Mouse (Mus musculus): Measurements from ENCODE around the gene Mllt10.
"Not testable (repeated sequence)": the region's sequence is repeated elsewhere in the genome, so short reads cannot be mapped to it uniquely, and the experiment has no call there.

Mllt10 gene

DNA sequence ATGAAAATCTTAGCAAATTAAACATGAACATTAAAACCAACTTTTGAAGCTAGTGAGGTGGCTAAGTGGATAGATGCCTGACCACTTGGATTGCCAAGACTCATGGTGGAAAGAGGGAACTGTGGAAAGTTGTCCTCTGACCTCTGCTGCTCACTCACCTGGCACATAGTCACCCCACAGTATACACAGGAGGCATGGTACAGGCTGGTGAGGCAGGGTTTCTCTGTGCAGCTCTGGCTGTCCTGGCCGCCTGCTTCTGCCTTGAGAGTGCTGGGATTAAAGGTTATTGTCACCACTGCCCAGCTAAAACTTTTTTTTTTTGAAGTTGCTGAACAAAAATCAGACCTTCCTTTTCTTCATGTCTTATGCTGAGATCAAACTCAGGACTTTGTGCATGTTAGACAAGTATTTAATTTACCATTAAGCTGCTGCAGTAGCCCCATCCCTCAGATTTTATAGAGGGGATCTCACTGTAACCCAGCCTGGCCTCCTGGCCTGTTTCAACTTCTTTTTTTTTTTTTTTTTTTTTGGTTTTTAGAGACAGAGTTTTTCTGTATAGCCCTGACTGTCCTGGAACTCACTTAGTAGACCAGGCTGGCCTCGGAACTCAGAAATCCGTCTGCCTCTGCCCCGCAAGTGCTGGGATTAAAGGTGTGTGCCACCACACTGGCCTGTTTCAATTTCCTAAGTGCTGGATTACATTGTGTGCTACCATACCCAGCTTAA is 13.2 kb downstream of the Mllt10 start:
- in situ Hi-C loops (cut with MboI) = no loop called here

- in situ Hi-C loops (cut with MboI) = no loop called here
Measured at GRCm38 (mm10) chr2:18071947-18072346, 16.9 kb downstream of the Mllt10 start.

GRCm38 (mm10) chr2:18080182-18080860 is 25.3 kb downstream of the Mllt10 start:
- in situ Hi-C loops (cut with MboI) = no loop called here

- in situ Hi-C loops (cut with MboI) = not testable (repeated sequence)
Measured at GRCm38 (mm10) chr2:18087695-18088094, 32.7 kb downstream of the Mllt10 start.

GRCm38 (mm10) chr2:18093858-18094257 is 38.8 kb downstream of the Mllt10 start:
- in situ Hi-C loops (cut with MboI) = no loop called here

DNA sequence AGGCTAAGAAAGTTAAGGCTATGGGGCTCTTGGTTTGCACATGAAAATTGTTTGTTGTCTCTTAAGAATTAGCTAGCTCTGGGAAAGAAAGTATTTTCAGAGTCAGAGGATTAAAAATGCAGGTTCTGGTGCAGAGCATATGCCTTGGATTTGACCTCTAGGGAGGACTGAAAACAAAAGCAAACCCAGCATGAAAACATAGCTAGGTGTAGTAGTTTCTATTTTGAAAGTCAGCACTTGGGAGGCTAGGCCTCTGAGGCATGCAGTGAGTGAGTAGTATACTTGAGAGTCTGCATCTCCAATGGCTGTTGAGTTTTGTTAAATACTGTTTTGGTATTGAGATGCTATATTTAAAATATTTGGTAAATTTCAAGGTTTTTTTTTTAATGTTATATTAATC is 39.3 kb downstream of the Mllt10 start:
- in situ Hi-C loops (cut with MboI) = no loop called here

DNA sequence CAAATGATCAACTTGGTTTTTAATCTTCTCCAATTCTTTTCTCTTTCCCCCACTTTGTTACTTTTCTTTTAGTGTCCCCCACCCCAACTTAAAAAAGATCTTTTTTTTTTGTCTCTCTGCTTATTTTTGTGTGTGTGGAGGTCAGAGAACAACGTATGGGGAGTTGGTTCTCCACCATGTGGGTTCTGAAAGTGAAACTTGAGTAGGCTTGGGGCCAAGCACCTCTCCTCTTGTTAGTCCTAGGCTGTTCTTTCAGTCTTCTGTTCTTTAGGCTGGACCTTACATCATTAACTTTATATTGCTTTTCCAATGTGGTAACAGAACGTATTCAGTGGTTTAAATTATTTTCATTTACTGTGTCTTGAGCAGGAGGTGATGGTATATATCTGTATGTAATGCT is 40.8 kb downstream of the Mllt10 start:
- in situ Hi-C loops (cut with MboI) = no loop called here

DNA sequence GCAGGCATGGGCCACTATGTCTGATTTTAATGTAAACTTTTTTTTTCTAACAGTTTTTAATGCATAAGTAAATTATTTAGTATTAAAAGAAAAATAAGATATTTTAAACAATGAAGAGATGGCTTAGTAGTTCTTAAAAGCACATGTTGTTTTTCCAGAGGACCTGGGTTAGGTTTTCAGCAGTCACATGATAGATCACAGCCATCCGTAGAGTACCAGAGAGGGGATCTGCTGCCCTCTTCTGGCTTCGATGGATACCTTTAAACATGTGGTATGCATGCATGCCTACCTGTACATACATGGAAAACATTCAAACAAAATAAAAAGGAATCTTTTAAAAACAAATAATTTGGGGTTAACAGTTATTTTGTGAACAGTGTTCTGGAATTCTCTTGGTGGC is 45.9 kb downstream of the Mllt10 start:
- in situ Hi-C loops (cut with MboI) = no loop called here

DNA sequence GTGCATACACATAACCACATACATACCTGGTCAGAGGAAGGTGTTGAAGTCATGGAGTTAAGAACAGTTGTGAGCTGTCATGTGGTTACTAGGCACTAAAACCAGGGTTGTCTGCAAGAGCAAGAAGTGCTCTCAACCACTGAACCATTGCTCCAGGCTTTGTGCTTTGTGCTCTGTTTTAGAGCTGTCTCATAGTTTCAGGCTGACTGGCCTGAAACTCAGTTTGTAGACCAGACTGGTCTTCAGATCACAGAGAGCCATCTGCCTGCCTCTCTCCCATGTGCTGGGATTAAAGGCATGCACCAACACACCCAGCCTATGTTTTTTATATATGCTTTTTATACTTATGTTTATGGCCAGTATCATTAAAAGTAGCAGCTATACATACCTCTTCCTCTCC is 52.5 kb downstream of the Mllt10 start:
- in situ Hi-C loops (cut with MboI) = no loop called here

- in situ Hi-C loops (cut with MboI) = no loop called here
Measured at GRCm38 (mm10) chr2:18108214-18108613, 53.2 kb downstream of the Mllt10 start.

DNA sequence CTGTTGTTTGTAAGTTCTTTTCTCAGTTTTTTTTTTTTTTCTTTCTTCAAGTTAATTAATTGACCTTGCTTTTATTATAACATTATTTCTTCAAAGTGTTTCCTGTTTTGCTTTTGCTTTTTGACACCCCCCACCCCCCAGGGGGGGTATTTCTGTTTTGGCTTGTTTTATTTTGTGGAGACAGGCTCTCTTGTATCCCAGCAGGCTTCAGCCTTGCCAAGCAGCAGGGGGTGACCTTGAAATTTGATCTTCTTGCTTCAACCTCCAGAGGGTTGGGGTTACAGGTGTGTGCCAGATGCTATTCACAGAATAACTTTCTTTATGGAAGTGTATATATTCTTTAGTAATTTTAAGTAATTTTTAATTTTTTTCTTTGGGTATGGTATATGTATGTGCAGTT is 56.4 kb downstream of the Mllt10 start:
- in situ Hi-C loops (cut with MboI) = no loop called here

GRCm38 (mm10) chr2:18116432-18116831 is 61.4 kb downstream of the Mllt10 start:
- in situ Hi-C loops (cut with MboI) = no loop called here

- in situ Hi-C loops (cut with MboI) = no loop called here
Measured at GRCm38 (mm10) chr2:18138131-18138530, 83.1 kb downstream of the Mllt10 start.

- in situ Hi-C loops (cut with MboI) = no loop called here
Measured at GRCm38 (mm10) chr2:18139646-18140045, 84.6 kb downstream of the Mllt10 start.

- in situ Hi-C loops (cut with MboI) = no loop called here
Measured at GRCm38 (mm10) chr2:18156131-18156530, 101.1 kb downstream of the Mllt10 start.

- in situ Hi-C loops (cut with MboI) = no loop called here
Measured at GRCm38 (mm10) chr2:18159426-18159825, 104.4 kb downstream of the Mllt10 start.

DNA sequence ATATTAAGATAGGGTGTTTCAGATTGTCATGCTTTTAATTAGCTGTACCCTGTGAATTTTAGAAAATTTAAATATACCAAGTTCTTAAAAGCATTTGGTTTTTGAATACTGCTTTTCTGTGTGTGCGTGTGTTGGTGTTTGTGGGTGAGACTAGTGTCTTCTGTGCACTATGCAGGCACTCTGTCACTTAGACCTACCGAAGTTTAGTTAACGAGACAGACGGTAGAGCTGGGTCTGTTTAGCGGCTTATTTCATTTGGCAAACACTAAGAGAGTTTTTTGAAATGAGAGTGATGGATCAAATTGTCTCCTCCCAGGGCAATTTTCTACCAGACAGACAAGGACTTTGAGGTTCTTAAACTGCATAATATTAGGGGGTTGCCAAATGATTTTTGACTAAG is 106.0 kb downstream of the Mllt10 start:
- in situ Hi-C loops (cut with MboI) = no loop called here

DNA sequence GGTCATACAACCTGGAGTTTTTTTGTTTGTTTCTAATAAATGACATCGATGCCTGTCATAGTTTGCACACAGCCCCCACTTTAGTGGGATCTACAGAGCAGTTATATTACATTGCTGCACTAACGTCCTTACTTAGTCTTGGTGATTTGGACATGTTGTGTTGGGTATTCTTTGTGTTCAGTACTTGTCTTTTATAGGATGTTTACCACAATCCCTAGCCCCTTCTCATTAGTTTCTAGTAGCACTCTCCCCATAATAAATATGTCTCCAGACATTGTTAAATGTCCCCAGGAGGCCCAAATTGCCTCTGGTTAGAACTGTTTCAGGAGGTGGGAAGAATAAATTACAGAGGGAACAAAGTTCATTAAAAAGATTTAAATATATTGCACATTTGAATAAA is 110.5 kb downstream of the Mllt10 start:
- in situ Hi-C loops (cut with MboI) = no loop called here

DNA sequence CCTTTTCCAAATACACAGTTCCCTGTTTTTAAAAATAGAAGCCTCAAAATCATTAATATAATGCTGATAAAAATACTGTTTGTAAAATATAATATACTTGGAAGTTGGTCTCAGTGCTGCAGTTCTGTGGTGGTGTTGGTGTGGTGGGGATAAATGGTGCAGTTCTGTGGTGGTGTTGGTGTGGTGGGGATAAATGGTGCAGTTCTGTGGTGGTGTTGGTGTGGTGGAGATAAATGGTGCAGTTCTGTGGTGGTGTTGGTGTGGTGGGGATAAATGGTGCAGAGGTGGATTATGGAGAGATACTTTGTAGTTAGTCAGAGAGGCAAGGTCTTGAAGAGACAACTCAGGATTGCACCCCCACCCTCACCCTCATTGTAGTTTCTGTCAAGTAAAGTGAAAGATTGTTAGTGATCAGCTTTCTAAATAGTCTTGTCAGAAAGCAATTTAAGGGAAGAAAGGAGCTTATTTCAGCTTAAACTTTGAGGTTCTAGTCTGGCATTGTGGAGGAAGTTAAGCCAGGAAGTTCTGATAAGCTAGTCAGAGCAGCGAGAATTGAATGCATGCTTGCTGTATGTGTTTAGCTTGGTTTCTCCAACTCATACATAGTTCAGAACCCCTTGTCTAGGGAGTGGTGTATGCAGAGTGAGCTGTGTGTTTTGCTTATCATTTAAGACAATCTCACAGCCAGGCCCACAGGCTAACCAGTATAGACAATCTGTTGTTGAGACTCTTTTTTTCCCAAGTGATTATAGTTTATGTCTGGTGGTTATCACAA is 114.3 kb downstream of the Mllt10 start:
- in situ Hi-C loops (cut with MboI) = no loop called here

DNA sequence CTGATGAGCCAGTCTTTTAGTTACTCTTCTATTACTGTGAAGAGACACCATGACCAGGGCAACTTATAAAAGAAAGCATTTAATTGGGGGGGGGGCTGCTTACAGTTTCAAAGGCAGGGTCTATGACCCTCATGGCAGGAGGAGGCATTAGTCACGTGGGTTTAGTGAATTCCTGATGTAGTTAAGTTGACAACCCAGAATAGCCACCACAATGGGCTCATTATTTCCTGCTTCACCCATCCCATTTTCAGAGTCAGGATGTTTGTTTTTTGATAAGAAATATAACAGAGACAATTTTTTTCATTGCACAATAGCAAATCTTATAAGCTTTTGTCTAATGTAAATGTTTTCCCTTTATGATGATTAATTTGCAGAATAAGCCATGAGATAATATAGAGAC is 120.2 kb downstream of the Mllt10 start:
- in situ Hi-C loops (cut with MboI) = no loop called here

DNA sequence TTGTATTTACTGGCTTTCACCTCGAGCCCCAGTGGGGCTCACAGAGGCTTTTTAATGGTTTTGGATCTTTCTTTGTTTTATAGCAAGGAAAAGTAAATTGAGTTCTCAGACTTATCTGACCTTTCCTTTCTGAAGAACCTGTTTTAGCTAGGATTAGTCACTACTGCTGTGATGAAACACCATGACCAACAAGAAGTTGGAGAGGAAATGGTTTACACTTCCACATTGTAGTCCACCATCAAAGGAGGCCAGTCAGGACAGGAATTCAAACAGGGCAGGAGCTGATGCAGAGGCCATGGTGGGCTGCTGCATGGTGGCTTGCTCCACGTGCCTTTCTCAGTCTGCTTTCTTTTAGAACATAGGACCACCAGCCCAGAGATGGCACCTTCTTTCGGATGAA is 121.2 kb downstream of the Mllt10 start:
- in situ Hi-C loops (cut with MboI) = no loop called here

DNA sequence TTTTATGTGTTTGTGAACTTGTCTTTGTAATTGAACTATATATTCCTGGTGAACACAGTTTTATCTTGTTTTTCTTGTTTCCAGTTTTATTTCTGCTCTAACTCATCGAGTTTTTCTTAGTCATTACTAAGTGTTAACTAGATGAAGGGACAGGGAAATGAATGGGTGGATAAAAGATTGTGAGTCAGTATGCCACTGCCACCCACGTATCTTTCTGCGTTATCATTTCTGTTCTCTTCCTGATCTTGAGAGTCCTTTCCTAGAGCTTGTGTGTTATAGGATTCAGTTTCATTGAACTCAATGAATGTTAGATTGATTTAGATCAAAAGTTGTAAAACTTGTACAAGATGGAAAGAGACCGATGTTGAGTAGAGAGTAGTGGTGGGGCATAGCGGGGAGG is 125.3 kb downstream of the Mllt10 start:
- in situ Hi-C loops (cut with MboI) = no loop called here

DNA sequence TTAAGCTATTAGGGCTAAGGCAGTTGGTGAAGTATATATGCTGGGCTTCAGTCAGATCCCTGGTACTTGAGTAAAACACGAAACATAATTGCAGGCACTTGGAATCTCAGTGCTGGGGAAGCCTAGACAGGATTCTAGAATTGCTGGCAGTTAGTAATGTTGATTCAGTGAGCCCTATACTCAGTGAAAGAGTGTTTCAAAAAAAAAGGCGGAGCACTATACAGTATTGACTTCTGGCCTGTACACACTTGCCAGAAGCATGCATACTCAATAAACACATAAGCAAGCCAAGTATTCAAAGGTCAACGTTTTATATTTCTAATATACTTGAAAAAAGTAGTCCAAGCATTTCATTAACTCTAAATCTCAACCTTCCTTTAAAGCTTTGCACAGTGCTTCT is 126.6 kb downstream of the Mllt10 start:
- in situ Hi-C loops (cut with MboI) = no loop called here

Data from mature B cell (primary cell).